Mouse (Mus musculus) liver, postnatal 0 days (tissue): ENCODE results near the gene Tmod1. TPM values are rescaled to one million over a fixed set of nuclear protein-coding genes. Genes with fewer than 3 reads are reported as not detected.

Experiments used
- ATAC-seq: fragments of 200-750 bp; cut with Nextera tagmentation; 2 replicates; pipeline ENCODE4 v1.8.0; 2017; ENCODE audit warnings: mild to moderate bottlenecking, moderate library complexity
- DNase-seq: peaks from one replicate; pipeline ENCODE4 v3.0.0-alpha.2; 2016
- H3K27ac ChIP-seq: fragments of 300-500 bp; sonication (generic); 2 replicates; pipeline ENCODE4 v1.5.1; 2014; ENCODE audit warnings: antibody characterized with exemption, moderate library complexity, mild to moderate bottlenecking, low read depth
- H3K27me3 ChIP-seq: fragments of 300-500 bp; sonication (generic); 2 replicates; pipeline ENCODE4 v1.6.1; 2014; ENCODE audit warnings: low read length, control low read depth, mixed read lengths; ENCODE audit not compliant: insufficient read depth
- H3K36me3 ChIP-seq: fragments of 300-500 bp; sonication (generic); replicated peaks from 2 replicates; pipeline ENCODE4 v1.6.1; 2014; ENCODE audit warnings: mild to moderate bottlenecking, control low read depth, low read length, moderate library complexity, mixed read lengths; ENCODE audit not compliant: insufficient read depth
- H3K4me1 ChIP-seq: fragments of 300-500 bp; sonication (generic); 2 replicates; pipeline ENCODE4 v1.6.1; 2014; ENCODE audit warnings: antibody characterized with exemption, mild to moderate bottlenecking, control low read depth; ENCODE audit not compliant: insufficient read depth
- H3K4me2 ChIP-seq: fragments of 300-500 bp; sonication (generic); 2 replicates; pipeline ENCODE4 v1.6.1; 2014; ENCODE audit warnings: low read depth, mild to moderate bottlenecking, low read length, moderate library complexity, mixed read lengths
- H3K4me3 ChIP-seq: fragments of 300-500 bp; sonication (generic); 2 replicates; pipeline ENCODE4 v1.5.1; 2014; ENCODE audit warnings: low read depth, low read length
- H3K9ac ChIP-seq: fragments of 300-500 bp; sonication (generic); replicated peaks from 2 replicates; pipeline ENCODE4 v1.6.1; 2014; ENCODE audit warnings: mild to moderate bottlenecking, moderate library complexity
- H3K9me3 ChIP-seq: fragments of 300-500 bp; sonication (generic); 2 replicates; pipeline ENCODE4 v1.6.1; 2016; ENCODE audit warnings: mild to moderate bottlenecking, control low read depth, low read length, mixed read lengths
- CTCF ChIP-seq: sonication (generic); IDR thresholded peaks from 2 replicates; pipeline ENCODE4 v1.5.1; 2016; ENCODE audit warnings: antibody characterized with exemption, low read depth
- EP300 ChIP-seq: IDR thresholded peaks from 2 replicates; pipeline ENCODE4 v1.6.1; 2016; ENCODE audit warnings: antibody characterized with exemption, low read depth, mild to moderate bottlenecking
- WGBS: fragments of 180-500 bp; shearing (Covaris S2); extraction: QIAGEN DNeasy Blood & Tissue Kit; methylation state at CpG from one replicate; pipeline ENCODE4 v1.1.7; 2014; ENCODE audit not compliant: insufficient replicate concordance; 5-methylcytosine and 5-hydroxymethylcytosine counted together
- polyA plus RNA-seq: library from polyadenylated mRNA; unstranded; fragments of >200 nt; fragmentation: Nextera tagmentation; extraction: Ambion mirVana; gene quantifications from 2 replicates; pipeline ENCODE4 v1.2.1, GENCODE M21; 2015

Gene Tmod1
- polyA plus RNA-seq, 1 experiment from 2014 or later, result 13.9 TPM

DNA sequence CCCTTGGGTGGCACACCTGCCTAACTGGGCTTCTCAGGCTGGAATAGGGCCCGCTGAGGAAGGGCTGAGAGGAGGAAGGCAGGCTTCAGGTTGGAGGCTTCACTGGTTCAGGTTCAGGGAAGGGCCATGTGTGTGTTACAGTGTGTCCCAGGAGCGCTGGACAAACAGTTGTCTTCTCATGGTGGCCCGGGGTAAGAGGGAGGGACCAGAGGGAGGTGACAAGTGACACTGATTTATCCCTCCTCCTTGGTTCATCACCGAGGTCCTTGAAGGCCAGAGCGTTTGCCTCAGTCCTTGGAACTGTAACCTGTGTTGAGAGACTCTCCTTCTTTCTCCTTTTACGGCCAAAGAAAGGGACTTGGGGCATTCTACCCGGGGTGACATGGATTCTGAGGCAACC, 61.8 kb downstream of the Tmod1 start:
- Histone ChIP-seq H3K27ac (no peak overlapping the region), H3K4me2 (no peak overlapping the region), H3K27me3 (no peaks in the 10 kb centered on the region), H3K4me1 (0 out of 2 replicates have a peak, but pooled peaks cover 4% of the 10 kb centered on the region), H3K36me3 (peaks cover 19% of the 10 kb centered on the region; the same call in 1 of the 2 replicates), H3K9ac (no peak overlapping the region), H3K9me3 (no peaks in the 10 kb centered on the region), H3K4me3 (no peak overlapping the region)
- TF ChIP-seq EP300 (no peak), CTCF (no peak)
- WGBS, result 52% methylated on average over 7 of the region's 7 CpGs
- DNase-seq (no peak), ATAC-seq (no peak)

DNA sequence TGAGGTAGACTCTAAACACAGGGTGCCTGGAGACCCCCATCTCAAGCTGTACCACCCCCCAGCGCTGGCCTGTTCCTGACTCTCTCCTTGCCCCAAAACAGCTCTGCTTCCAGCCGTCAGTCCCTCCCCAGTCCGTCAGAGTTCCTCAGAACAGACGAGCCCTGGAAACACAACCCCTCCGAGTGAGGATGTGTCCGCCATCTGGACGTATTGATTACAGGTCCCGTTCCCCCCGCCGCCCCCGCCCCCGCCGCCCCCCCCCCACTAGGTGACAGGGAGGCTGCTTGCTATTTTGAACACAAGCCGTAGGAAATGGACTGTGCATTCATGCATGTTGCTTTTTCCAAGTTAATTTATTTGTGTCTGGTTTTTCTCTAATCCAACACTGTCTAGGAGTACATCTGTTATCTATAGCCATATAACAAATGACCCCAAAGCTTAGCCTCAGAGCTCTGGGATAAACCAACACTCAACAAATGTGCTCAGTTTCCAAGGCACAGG, 62.5 kb downstream of the Tmod1 start:
- Histone ChIP-seq H3K27me3 (no peaks in the 10 kb centered on the region), H3K4me3 (no peak overlapping the region), H3K27ac (no peak overlapping the region), H3K9me3 (no peaks in the 10 kb centered on the region), H3K4me2 (no peak overlapping the region), H3K9ac (no peak overlapping the region), H3K36me3 (peaks cover 19% of the 10 kb centered on the region; the same call in 1 of the 2 replicates), H3K4me1 (0 out of 2 replicates have a peak, but pooled peaks cover 4% of the 10 kb centered on the region)
- TF ChIP-seq EP300, result no peak
- no peak for TF ChIP-seq CTCF
- WGBS, result 41% methylated on average over 14 of the region's 14 CpGs
- ATAC-seq, result no peak
- no peak for DNase-seq

DNA sequence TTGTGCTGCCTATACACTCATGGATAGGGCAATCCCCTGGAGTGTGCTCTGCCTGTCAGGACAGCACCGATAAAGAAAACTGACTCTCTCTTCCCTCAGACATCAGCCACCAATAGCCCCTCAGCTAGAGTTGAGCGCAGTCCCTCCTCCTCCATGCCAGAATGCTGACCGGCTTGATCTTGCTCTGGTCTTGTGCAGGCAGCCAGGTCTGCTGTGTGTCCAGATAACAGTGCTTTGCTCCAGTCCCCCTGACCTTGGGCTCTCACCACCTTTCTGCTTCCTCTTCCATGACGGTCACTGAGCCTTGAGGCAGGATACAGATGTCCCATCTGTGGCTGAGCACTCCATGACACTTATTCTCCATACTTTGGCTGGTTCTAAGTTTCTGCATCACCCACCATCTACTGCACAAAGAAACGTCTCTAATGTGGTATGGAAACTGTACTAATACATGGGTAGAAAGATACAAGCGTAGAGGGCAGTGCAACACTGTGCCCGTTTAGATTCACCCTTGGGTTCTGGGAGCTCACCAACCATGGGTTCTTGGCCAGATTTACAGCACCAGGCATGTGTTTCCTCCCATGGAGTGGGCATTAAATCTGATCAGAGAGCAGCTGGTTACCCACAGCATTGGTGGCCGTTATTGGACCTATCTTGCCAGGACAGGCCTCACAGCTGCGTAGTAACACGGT, 63.5 kb downstream of the Tmod1 start:
- Histone ChIP-seq H3K4me3 (no peak overlapping the region), H3K9ac (no peak overlapping the region), H3K9me3 (no peaks in the 10 kb centered on the region), H3K36me3 (peaks cover 20% of the 10 kb centered on the region; the same call in 1 of the 2 replicates), H3K27ac (no peak overlapping the region), H3K4me2 (no peak overlapping the region), H3K4me1 (0 out of 2 replicates have a peak, but pooled peaks cover 4% of the 10 kb centered on the region), H3K27me3 (no peaks in the 10 kb centered on the region)
- no peak for DNase-seq
- 86% methylated on average over 10 of the region's 10 CpGs for WGBS
- ATAC-seq, result no peak
- TF ChIP-seq CTCF, result no peak
- no peak for TF ChIP-seq EP300

DNA sequence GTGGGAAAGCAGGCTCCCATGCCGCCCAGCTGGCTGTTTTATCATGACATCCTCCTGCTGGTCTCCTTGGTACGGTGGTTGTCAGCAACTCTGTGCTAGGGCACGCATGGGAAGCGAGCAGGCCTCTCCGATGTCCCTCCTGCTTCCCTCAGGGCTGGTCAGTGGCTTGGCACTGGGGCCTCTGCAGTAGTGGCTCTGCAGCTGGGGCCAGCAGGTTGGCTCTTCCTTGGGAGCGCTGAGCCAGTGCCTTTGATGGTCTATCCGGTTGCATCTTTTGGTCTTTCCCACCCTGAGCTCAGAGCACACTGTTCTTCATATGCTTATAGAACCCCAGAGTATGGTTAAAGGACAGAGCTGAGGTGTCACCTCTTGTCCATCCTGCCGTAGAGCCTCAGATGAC, 71.3 kb downstream of the Tmod1 start:
- Histone ChIP-seq H3K4me1 (no peaks in the 10 kb centered on the region), H3K9me3 (no peaks in the 10 kb centered on the region), H3K27me3 (no peaks in the 10 kb centered on the region), H3K4me3 (no peak overlapping the region), H3K27ac (no peak overlapping the region), H3K9ac (no peak overlapping the region), H3K4me2 (no peak overlapping the region), H3K36me3 (peaks cover 38% of the 10 kb centered on the region)
- no peak for DNase-seq
- TF ChIP-seq CTCF (no peak), EP300 (no peak)
- ATAC-seq, result no peak
- 93% methylated on average over 8 of the region's 8 CpGs for WGBS

DNA sequence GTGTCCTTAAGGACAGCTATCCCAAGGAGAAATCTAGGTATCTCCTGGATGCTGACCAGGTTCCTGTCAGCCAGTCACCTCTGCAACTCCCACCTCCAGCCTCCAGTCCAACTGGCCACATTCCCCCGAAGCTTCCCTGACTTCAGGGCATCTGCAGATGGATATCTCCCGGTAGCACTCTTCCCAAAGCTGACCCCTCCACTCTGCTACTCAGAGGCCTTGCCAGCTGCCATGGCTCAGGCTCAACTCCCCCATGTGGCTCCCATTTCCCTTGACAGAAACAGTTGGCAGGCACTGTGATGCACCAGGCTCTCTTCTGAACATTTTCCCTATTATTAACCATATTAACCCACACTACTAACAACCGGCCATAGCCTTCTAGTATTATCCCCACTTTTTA, 72.6 kb downstream of the Tmod1 start:
- Histone ChIP-seq H3K27ac (no peak overlapping the region), H3K9me3 (no peaks in the 10 kb centered on the region), H3K27me3 (no peaks in the 10 kb centered on the region), H3K9ac (no peak overlapping the region), H3K36me3 (peaks cover 49% of the 10 kb centered on the region), H3K4me1 (no peaks in the 10 kb centered on the region), H3K4me3 (no peak overlapping the region), H3K4me2 (no peak overlapping the region)
- ATAC-seq, result no peak
- DNase-seq, result no peak
- WGBS, result 81% methylated on average over 3 of the region's 3 CpGs
- TF ChIP-seq CTCF (no peak), EP300 (no peak)

DNA sequence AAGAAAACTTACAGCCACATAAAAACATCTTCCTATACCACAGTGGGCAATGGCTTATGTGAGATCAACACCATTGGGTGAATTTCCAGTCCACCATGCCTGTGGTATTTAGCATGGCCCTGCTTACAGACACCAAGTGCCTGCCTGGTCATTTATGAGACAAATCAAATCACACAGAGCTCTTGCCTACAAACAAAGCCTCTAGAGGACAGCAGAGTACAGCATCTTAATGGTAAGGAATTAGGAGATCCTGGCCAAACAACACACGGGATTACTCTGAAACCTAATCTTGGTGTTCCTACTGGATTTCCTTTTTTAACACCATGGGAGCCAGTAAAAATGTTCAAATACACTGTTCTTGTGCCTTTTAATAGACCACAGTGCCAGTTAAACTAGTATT, 76.6 kb downstream of the Tmod1 start:
- H3K27me3 ChIP-seq, result no peaks in the 10 kb centered on the region
- 78% methylated on average over 1 of the region's 1 CpGs for WGBS
- H3K36me3 ChIP-seq, result peaks cover 72% of the 10 kb centered on the region
- no peak overlapping the region for H3K4me2 ChIP-seq
- DNase-seq (no peak), ATAC-seq (no peak)
- no peak overlapping the region for H3K9ac ChIP-seq
- no peaks in the 10 kb centered on the region for H3K9me3 ChIP-seq
- no peak overlapping the region for H3K4me3 ChIP-seq
- no peak for TF ChIP-seq EP300
- TF ChIP-seq CTCF, result 0 out of 2 replicates have a peak, but pooled peaks have one; percentile 4
- no peak overlapping the region for H3K27ac ChIP-seq
- H3K4me1 ChIP-seq, result no peaks in the 10 kb centered on the region
